Mouse (Mus musculus): ENCODE results near the gene Fkbp6. TPM values are rescaled to one million over a fixed set of nuclear protein-coding genes. Genes with fewer than 3 reads are reported as not detected.
"Not testable (repeated sequence)": the region's sequence is repeated elsewhere in the genome, so short reads cannot be mapped to it uniquely, and the experiment has no call there.

Fkbp6 gene
- total and polyA plus RNA-seq, 3 experiments = not detected

DNA sequence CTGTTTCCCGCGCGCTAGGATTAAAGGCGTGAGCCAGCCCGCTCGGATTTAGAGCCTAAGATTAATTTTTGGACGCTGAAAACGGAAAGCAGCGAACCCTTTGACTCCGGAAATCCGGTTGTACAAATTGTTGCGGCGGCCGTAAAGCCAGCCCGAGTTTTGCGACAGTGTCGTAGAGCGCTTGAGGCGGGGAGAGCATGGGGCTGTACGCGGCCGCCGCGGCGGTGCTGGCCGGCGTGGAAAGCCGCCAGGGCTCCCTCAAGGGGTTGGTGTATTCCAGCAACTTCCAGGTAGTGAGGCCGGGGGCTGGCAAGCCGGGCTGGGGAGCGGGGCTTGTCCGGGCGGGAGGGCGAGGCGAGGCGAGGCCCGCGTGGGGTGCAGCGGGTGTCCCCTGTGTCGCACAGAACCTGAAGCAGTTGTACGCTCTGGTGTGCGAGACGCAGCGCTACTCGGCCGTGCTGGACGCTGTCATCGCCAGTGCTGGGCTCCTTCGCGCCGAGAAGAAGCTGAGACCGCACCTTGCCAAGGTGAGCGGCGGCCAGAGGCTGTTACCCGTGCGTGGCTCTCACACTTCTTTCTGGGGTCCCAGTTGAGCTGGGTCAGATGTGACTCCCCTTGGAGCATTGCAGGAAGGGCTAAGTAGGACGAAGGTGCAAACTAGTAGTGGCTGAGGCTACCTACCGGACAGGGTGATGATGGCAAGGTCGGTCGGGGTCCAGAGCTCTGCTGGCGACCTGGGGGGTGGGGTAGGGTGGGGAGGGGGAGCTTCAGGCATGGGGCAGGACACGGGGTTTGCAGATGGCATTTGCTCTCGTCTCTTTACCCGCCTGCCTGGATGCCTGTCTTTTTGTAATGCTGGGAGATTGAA lies 20.2 kb upstream of the Fkbp6 start, which contains the start of gene Nsun5:
Gene Nsun5 (plus strand): TSS at position 167 of the 868 bp plus-strand sequence.
- Histone ChIP-seq H3K9me3 (replicated peaks) (no peaks in the 10 kb centered on the region), H3K4me3 (ENCODE audit: low read depth, low read length) (peak within 1 kb of the TSS; percentile 100), H3K27me3 (ENCODE audit: insufficient read depth, low read length) (peaks cover 8% of the 10 kb centered on the region), H3K36me3 (replicated peaks) (peaks cover 49% of the 10 kb centered on the region), H3K4me1 (ENCODE audit: insufficient read depth, low read depth, low read length) (peaks cover 29% of the 10 kb centered on the region)
- ATAC-seq (ENCODE audit: extremely low read depth, insufficient number of reproducible peaks, low FRiP score, poor library complexity, severe bottlenecking) (peak; percentile 55; the same call in 1 of the 2 replicates), DNase-seq (ENCODE audit: low spot score) (peak; percentile 82)
- TF ChIP-seq GATA2 (IDR thresholded peaks at IDR 0.05; ENCODE audit: borderline replicate concordance, low read depth, low read length) = no peak
- no peak for TF ChIP-seq TAL1 (conservative IDR thresholded peaks at IDR 0.05; ENCODE audit: low read depth, low read length)
- no peak for TF ChIP-seq CTCF (IDR thresholded peaks at IDR 0.05; ENCODE audit: low read depth, low read length)
- no peak for TF ChIP-seq POLR2AphosphoS5 (IDR thresholded peaks at IDR 0.05; ENCODE audit: insufficient replicate concordance, low read depth, low read length)
- TF ChIP-seq GATA1 (IDR thresholded peaks at IDR 0.05; ENCODE audit: borderline replicate concordance, low read length) = no peak

DNA sequence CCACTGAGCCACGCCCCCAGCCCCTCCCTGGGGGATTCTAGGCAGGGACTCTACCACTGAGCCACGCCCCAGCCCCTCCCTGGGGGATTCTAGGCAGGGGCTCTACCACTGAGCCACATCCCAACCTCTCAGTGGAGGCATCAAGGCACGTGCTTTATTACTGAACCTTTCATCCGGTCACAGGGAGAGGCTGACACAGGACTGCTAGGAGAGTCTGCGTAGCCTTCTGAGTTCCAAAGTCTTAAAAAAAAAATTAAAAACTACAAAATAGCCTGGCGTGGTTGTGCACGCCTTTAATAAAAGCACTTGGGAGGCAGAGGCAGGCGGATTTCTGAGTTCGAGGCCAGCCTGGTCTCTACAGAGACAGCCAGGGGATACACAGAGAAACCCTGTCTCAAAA lies 19.4 kb upstream of the Fkbp6 start:
- peak overlapping the region; percentile 100 for H3K4me3 ChIP-seq (ENCODE audit: low read depth, low read length)
- not testable (repeated sequence) for DNase-seq (ENCODE audit: low spot score); ATAC-seq (ENCODE audit: extremely low read depth, insufficient number of reproducible peaks, low FRiP score, poor library complexity, severe bottlenecking); H3K27me3 ChIP-seq (ENCODE audit: insufficient read depth, low read length); H3K9me3 ChIP-seq (replicated peaks)
- H3K36me3 ChIP-seq (replicated peaks) = peaks cover 41% of the 10 kb centered on the region
- H3K4me1 ChIP-seq (ENCODE audit: insufficient read depth, low read depth, low read length) = peaks cover 26% of the 10 kb centered on the region

DNA sequence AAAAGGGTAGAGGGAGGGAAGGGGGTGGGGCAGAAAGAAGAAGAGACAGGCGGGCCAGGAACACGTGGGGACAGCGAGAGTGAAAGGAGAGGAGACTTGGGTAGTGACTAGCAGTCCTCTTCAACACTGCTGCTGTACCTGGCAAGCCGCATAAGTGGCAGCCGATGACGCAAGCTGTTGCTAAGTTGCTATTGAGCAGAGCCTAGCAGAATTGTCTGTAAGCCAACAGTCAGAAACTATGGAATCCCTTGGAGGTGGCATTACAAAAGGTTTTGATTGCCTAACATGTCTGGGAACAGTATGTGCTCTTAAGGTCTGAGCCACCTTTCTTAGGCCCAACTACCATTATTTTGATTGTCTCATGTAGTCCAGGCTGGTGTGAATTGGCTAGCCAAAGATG lies 18.5 kb upstream of the Fkbp6 start:
- peaks cover 32% of the 10 kb centered on the region for H3K36me3 ChIP-seq (replicated peaks)
- H3K9me3 ChIP-seq (replicated peaks) = no peaks in the 10 kb centered on the region
- TF ChIP-seq TAL1 (conservative IDR thresholded peaks at IDR 0.05; ENCODE audit: low read depth, low read length) (no peak), GATA1 (IDR thresholded peaks at IDR 0.05; ENCODE audit: borderline replicate concordance, low read length) (no peak), CTCF (IDR thresholded peaks at IDR 0.05; ENCODE audit: low read depth, low read length) (no peak), POLR2AphosphoS5 (IDR thresholded peaks at IDR 0.05; ENCODE audit: insufficient replicate concordance, low read depth, low read length) (no peak), GATA2 (IDR thresholded peaks at IDR 0.05; ENCODE audit: borderline replicate concordance, low read depth, low read length) (no peak)
- peaks cover 17% of the 10 kb centered on the region for H3K27me3 ChIP-seq (ENCODE audit: insufficient read depth, low read length)
- H3K4me3 ChIP-seq (ENCODE audit: low read depth, low read length) = no peak overlapping the region
- no peak for ATAC-seq (ENCODE audit: extremely low read depth, insufficient number of reproducible peaks, low FRiP score, poor library complexity, severe bottlenecking)
- peaks cover 23% of the 10 kb centered on the region for H3K4me1 ChIP-seq (ENCODE audit: insufficient read depth, low read depth, low read length)
- DNase-seq (ENCODE audit: low spot score) = no peak

DNA sequence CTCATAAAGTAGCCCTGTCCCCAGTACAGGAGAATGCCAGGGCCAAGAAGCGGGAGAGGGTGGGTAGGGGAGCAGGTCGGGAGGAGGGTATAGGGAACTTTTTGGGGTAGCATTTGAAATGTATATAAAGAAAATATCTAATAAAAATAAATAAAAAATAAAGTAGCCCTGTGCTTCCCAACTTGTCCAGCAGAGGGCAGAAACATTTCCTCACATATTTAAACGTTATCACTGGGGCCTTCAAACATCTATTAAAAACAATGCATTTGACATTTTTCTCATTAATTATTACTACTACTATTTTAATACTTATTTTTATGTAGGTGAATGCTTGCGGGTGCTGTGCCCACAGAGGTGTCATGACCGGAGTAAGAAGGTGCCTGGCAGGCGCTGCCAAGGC lies 18.0 kb upstream of the Fkbp6 start:
- H3K27me3 ChIP-seq (ENCODE audit: insufficient read depth, low read length) = peaks cover 17% of the 10 kb centered on the region
- DNase-seq (ENCODE audit: low spot score) (no peak), ATAC-seq (ENCODE audit: extremely low read depth, insufficient number of reproducible peaks, low FRiP score, poor library complexity, severe bottlenecking) (no peak)
- peaks cover 23% of the 10 kb centered on the region for H3K4me1 ChIP-seq (ENCODE audit: insufficient read depth, low read depth, low read length)
- TF ChIP-seq POLR2AphosphoS5 (IDR thresholded peaks at IDR 0.05; ENCODE audit: insufficient replicate concordance, low read depth, low read length) (no peak), CTCF (IDR thresholded peaks at IDR 0.05; ENCODE audit: low read depth, low read length) (no peak), GATA1 (IDR thresholded peaks at IDR 0.05; ENCODE audit: borderline replicate concordance, low read length) (no peak), TAL1 (conservative IDR thresholded peaks at IDR 0.05; ENCODE audit: low read depth, low read length) (no peak), GATA2 (IDR thresholded peaks at IDR 0.05; ENCODE audit: borderline replicate concordance, low read depth, low read length) (no peak)
- H3K4me3 ChIP-seq (ENCODE audit: low read depth, low read length) = no peak overlapping the region
- no peaks in the 10 kb centered on the region for H3K9me3 ChIP-seq (replicated peaks)
- peaks cover 28% of the 10 kb centered on the region for H3K36me3 ChIP-seq (replicated peaks)

DNA sequence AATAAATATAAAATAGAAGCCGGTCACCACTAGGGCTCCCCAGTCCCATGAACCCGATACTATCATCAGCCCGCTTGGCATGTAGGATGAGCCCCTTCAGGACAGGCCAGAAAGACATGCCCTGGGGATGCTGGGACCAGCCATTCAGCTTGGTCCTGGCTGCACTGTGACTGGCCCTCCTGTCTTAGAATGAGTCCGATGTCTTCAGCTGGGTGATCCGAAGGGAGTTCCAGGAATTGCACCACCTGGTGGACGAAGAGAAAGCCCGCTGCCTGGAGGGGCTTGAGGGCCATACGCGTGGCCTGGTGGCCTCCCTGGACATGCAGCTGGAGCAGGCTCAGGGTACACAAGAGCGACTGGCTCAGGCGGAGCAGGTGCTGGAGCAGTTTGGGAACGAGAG lies 13.7 kb upstream of the Fkbp6 start:
- ATAC-seq (ENCODE audit: extremely low read depth, insufficient number of reproducible peaks, low FRiP score, poor library complexity, severe bottlenecking) (no peak), DNase-seq (ENCODE audit: low spot score) (no peak)
- Histone ChIP-seq H3K4me3 (ENCODE audit: low read depth, low read length) (no peak overlapping the region), H3K4me1 (ENCODE audit: insufficient read depth, low read depth, low read length) (peaks cover 4% of the 10 kb centered on the region; the same call in 1 of the 2 replicates), H3K27me3 (ENCODE audit: insufficient read depth, low read length) (peaks cover 17% of the 10 kb centered on the region), H3K36me3 (replicated peaks) (peaks cover 6% of the 10 kb centered on the region), H3K9me3 (replicated peaks) (no peaks in the 10 kb centered on the region)
- TF ChIP-seq GATA2 (IDR thresholded peaks at IDR 0.05; ENCODE audit: borderline replicate concordance, low read depth, low read length) = no peak
- TF ChIP-seq TAL1 (conservative IDR thresholded peaks at IDR 0.05; ENCODE audit: low read depth, low read length) = no peak
- no peak for TF ChIP-seq CTCF (IDR thresholded peaks at IDR 0.05; ENCODE audit: low read depth, low read length)
- TF ChIP-seq POLR2AphosphoS5 (IDR thresholded peaks at IDR 0.05; ENCODE audit: insufficient replicate concordance, low read depth, low read length) = no peak
- TF ChIP-seq GATA1 (IDR thresholded peaks at IDR 0.05; ENCODE audit: borderline replicate concordance, low read length) = no peak

DNA sequence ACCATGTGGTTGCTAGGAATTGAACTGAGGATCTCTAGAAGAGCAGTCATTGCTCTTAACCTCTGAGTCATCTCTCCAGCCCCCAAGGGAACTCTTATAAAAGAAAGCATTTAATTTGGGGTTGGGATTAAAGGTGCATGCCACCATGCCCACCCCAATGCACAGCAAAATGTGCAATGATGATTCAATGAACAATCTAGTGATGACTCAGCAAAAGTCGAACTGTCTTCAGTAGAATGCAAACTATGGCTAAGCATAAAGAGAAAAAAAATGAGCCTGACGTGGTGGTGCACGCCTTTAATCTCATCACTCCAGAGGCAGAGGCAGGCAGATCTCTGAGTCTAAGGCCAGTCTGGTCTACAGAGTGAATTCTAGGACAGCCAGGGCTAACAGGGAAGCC lies 12.7 kb upstream of the Fkbp6 start:
- Histone ChIP-seq H3K9me3 (replicated peaks) (no peaks in the 10 kb centered on the region), H3K36me3 (replicated peaks) (peaks cover 4% of the 10 kb centered on the region), H3K4me1 (ENCODE audit: insufficient read depth, low read depth, low read length) (peaks cover 3% of the 10 kb centered on the region; the same call in 1 of the 2 replicates), H3K4me3 (ENCODE audit: low read depth, low read length) (no peak overlapping the region), H3K27me3 (ENCODE audit: insufficient read depth, low read length) (peaks cover 17% of the 10 kb centered on the region)
- DNase-seq (ENCODE audit: low spot score) (no peak), ATAC-seq (ENCODE audit: extremely low read depth, insufficient number of reproducible peaks, low FRiP score, poor library complexity, severe bottlenecking) (no peak)
- TF ChIP-seq TAL1 (conservative IDR thresholded peaks at IDR 0.05; ENCODE audit: low read depth, low read length) (no peak), CTCF (IDR thresholded peaks at IDR 0.05; ENCODE audit: low read depth, low read length) (no peak), POLR2AphosphoS5 (IDR thresholded peaks at IDR 0.05; ENCODE audit: insufficient replicate concordance, low read depth, low read length) (no peak), GATA2 (IDR thresholded peaks at IDR 0.05; ENCODE audit: borderline replicate concordance, low read depth, low read length) (no peak), GATA1 (IDR thresholded peaks at IDR 0.05; ENCODE audit: borderline replicate concordance, low read length) (no peak)
